Mouse (Mus musculus) heart, embryonic 16.5 days (tissue): ENCODE measurements at regions not wholly inside any gene's neighbourhood (a gene's known extent, or its start where the extent isn't known, plus 50 kb on each side); places are given as distances from the start of the nearest gene placed in this dataset.

ENCODE experiments used
- ATAC-seq: fragments of 200-750 bp; cut with Nextera tagmentation; replicated peaks from 2 replicates; pipeline ENCODE4 v1.8.0; 2017; ENCODE audit warnings: moderate number of reproducible peaks; ENCODE audit not compliant: insufficient read depth, low FRiP score; ENCODE audit errors: extremely low read depth
- H3K27ac ChIP-seq: fragments of 300-500 bp; sonication (generic); 2 replicates; pipeline ENCODE4 v1.5.1; 2014; ENCODE audit warnings: mild to moderate bottlenecking, low read length, control low read depth, moderate library complexity
- H3K27me3 ChIP-seq: fragments of 300-500 bp; sonication (generic); 2 replicates; pipeline ENCODE4 v1.6.1; 2014; ENCODE audit warnings: low read length, mixed read lengths; ENCODE audit not compliant: control insufficient read depth, insufficient read depth
- H3K36me3 ChIP-seq: fragments of 300-500 bp; sonication (generic); 2 replicates; pipeline ENCODE4 v1.6.1; 2014; ENCODE audit not compliant: control insufficient read depth, insufficient read depth
- H3K4me1 ChIP-seq: fragments of 300-500 bp; sonication (generic); 2 replicates; pipeline ENCODE4 v1.6.1; 2014; ENCODE audit warnings: low read length, mixed read lengths; ENCODE audit not compliant: control insufficient read depth, insufficient read depth
- H3K4me2 ChIP-seq: fragments of 300-500 bp; sonication (generic); 2 replicates; pipeline ENCODE4 v1.6.1; 2014; ENCODE audit warnings: low read depth, mild to moderate bottlenecking, control low read depth, low read length
- H3K4me3 ChIP-seq: fragments of 300-500 bp; sonication (generic); 2 replicates; pipeline ENCODE4 v1.5.1; 2014; ENCODE audit warnings: mild to moderate bottlenecking, control low read depth, low read length
- H3K9ac ChIP-seq: fragments of 300-500 bp; sonication (generic); 2 replicates; pipeline ENCODE4 v1.6.1; 2014; ENCODE audit warnings: low read length, control low read depth
- H3K9me3 ChIP-seq: fragments of 300-500 bp; sonication (generic); replicated peaks from 2 replicates; pipeline ENCODE4 v1.6.1; 2016; ENCODE audit warnings: low read length; ENCODE audit not compliant: control insufficient read depth
- WGBS: fragments of 180-500 bp; shearing (Covaris S2); extraction: QIAGEN DNeasy Blood & Tissue Kit; methylation state at CpG from one replicate; pipeline ENCODE4 v1.1.7; 2014; 5-methylcytosine and 5-hydroxymethylcytosine counted together

- H3K36me3 ChIP-seq, result no peaks in the 10 kb centered on the region
- H3K4me3 ChIP-seq, result no peak overlapping the region
- no peaks in the 10 kb centered on the region for H3K9me3 ChIP-seq
- peak; percentile 85 for ATAC-seq
- H3K27me3 ChIP-seq, result no peaks in the 10 kb centered on the region
- no peak overlapping the region for H3K4me2 ChIP-seq
- no peaks in the 10 kb centered on the region; the same call in 1 of the 2 replicates for H3K4me1 ChIP-seq
- no peak overlapping the region for H3K9ac ChIP-seq
- H3K27ac ChIP-seq, result peak overlapping the region; percentile 56
- 39% methylated on average over 3 of the region's 3 CpGs for WGBS
These were observed 250.6 kb downstream of the Trib2 start for GRCm38 (mm10) chr12:15565941-15566784.

- Histone ChIP-seq H3K27me3 (no peaks in the 10 kb centered on the region), H3K9me3 (no peaks in the 10 kb centered on the region), H3K27ac (no peak overlapping the region), H3K9ac (no peak overlapping the region), H3K4me3 (no peak overlapping the region), H3K36me3 (no peaks in the 10 kb centered on the region), H3K4me1 (no peaks in the 10 kb centered on the region; the same call in 1 of the 2 replicates), H3K4me2 (no peak overlapping the region)
- 64% methylated on average over 4 of the region's 4 CpGs for WGBS
- no peak for ATAC-seq
These were observed 253.9 kb downstream of the Trib2 start for GRCm38 (mm10) chr12:15562826-15563225.

GRCm38 (mm10) chr12:15555471-15555870 is 261.3 kb downstream of the Trib2 start:
- Histone ChIP-seq H3K9me3 (no peaks in the 10 kb centered on the region), H3K4me2 (no peak overlapping the region), H3K4me1 (no peaks in the 10 kb centered on the region), H3K27me3 (no peaks in the 10 kb centered on the region), H3K36me3 (no peaks in the 10 kb centered on the region), H3K27ac (no peak overlapping the region), H3K4me3 (no peak overlapping the region), H3K9ac (no peak overlapping the region)
- 89% methylated on average over 6 of the region's 6 CpGs for WGBS
- no peak for ATAC-seq

GRCm38 (mm10) chr12:15553681-15554007 is 263.1 kb downstream of the Trib2 start:
- Histone ChIP-seq H3K4me3 (no peak overlapping the region), H3K9me3 (no peaks in the 10 kb centered on the region), H3K27me3 (no peaks in the 10 kb centered on the region), H3K4me1 (no peaks in the 10 kb centered on the region), H3K27ac (no peak overlapping the region), H3K9ac (no peak overlapping the region), H3K36me3 (no peaks in the 10 kb centered on the region), H3K4me2 (no peak overlapping the region)
- ATAC-seq, result no peak
- 70% methylated on average over 4 of the region's 4 CpGs for WGBS

- Histone ChIP-seq H3K9me3 (no peaks in the 10 kb centered on the region), H3K27me3 (no peaks in the 10 kb centered on the region), H3K4me3 (no peak overlapping the region), H3K4me2 (no peak overlapping the region), H3K9ac (no peak overlapping the region), H3K4me1 (no peaks in the 10 kb centered on the region), H3K36me3 (no peaks in the 10 kb centered on the region), H3K27ac (no peak overlapping the region)
- no peak for ATAC-seq
- WGBS, result 50% methylated on average over 6 of the region's 6 CpGs
These were observed 263.6 kb downstream of the Trib2 start for GRCm38 (mm10) chr12:15552979-15553680.

- ATAC-seq, result no peak
- no peaks in the 10 kb centered on the region for H3K9me3 ChIP-seq
- WGBS, result 64% methylated on average over 2 of the region's 2 CpGs
- H3K36me3 ChIP-seq, result no peaks in the 10 kb centered on the region
- H3K4me1 ChIP-seq, result no peaks in the 10 kb centered on the region
- no peak overlapping the region for H3K9ac ChIP-seq
- H3K27ac ChIP-seq, result no peak overlapping the region
- no peaks in the 10 kb centered on the region for H3K27me3 ChIP-seq
- H3K4me2 ChIP-seq, result no peak overlapping the region
- no peak overlapping the region for H3K4me3 ChIP-seq
These were observed 264.5 kb downstream of the Trib2 start for GRCm38 (mm10) chr12:15552210-15552609.

- Histone ChIP-seq H3K36me3 (no peaks in the 10 kb centered on the region), H3K9ac (no peak overlapping the region), H3K27me3 (no peaks in the 10 kb centered on the region), H3K9me3 (no peaks in the 10 kb centered on the region), H3K4me2 (no peak overlapping the region), H3K27ac (no peak overlapping the region), H3K4me1 (no peaks in the 10 kb centered on the region), H3K4me3 (no peak overlapping the region)
- ATAC-seq, result no peak
- WGBS, result 65% methylated on average over 4 of the region's 4 CpGs
These were observed 265.3 kb downstream of the Trib2 start for GRCm38 (mm10) chr12:15551281-15551900.

GRCm38 (mm10) chr12:15544351-15544750 is 272.4 kb downstream of the Trib2 start:
- no peak overlapping the region for H3K9ac ChIP-seq
- H3K27ac ChIP-seq, result peak overlapping the region; percentile 67
- peaks cover 4% of the 10 kb centered on the region for H3K4me1 ChIP-seq
- ATAC-seq, result 0 out of 2 replicates have a peak, but pooled peaks have one; percentile 65
- no peaks in the 10 kb centered on the region for H3K27me3 ChIP-seq
- WGBS, result 23% methylated on average over 1 of the region's 1 CpGs
- H3K36me3 ChIP-seq, result no peaks in the 10 kb centered on the region
- H3K4me3 ChIP-seq, result no peak overlapping the region
- H3K9me3 ChIP-seq, result no peaks in the 10 kb centered on the region
- no peak overlapping the region for H3K4me2 ChIP-seq

GRCm38 (mm10) chr12:15542486-15542885 is 274.2 kb downstream of the Trib2 start:
- Histone ChIP-seq H3K4me3 (no peak overlapping the region), H3K27ac (no peak overlapping the region), H3K27me3 (no peaks in the 10 kb centered on the region), H3K36me3 (no peaks in the 10 kb centered on the region), H3K4me2 (no peak overlapping the region), H3K9me3 (no peaks in the 10 kb centered on the region), H3K4me1 (peaks cover 4% of the 10 kb centered on the region), H3K9ac (no peak overlapping the region)
- 74% methylated on average over 2 of the region's 2 CpGs for WGBS
- no peak for ATAC-seq
